Comparison of ENCODE assay signal across 8 mouse cellular contexts in the genomic region with DNA sequence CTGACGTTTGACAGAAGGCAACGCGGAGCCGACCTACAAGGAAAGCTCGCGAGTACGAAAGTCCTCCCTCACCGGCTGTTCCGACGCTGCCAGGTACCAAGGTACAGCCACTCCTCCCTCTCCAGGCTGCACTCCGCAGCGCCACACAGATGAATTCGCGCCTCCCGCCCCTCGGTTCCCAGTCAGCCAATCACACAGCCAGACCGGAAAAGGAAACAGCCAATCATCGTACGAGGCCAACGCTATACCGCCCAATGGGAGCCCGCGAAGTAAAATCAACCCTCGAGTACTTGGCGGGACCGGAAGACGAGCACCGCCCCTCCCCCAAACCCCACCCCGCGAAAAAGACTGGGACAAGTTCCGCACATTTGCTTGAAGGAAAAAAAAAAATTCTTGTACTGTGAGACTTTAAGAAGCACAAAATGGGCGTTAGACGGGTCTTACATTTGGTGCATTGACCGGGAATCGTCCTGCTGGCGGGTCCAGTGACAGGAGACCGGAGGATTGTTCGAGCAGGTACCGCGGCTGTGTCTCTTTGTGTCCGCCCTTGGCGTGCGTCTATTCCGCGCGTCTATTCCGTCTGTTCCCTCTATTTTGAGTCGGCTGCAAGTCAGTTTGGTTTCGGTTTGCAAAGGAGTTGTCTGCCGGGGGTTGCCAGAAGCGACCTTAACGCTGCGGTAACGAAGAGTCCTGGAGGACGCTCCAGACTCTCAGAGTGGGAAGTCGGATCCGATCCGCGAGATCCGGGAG. TPM values are rescaled to one million over a fixed set of nuclear protein-coding genes. Genes with fewer than 3 reads are reported as not detected.
DNase-seq lines count a peak whose midpoint lies in the region; ATAC-seq and TF ChIP-seq lines count a peak whose summit lies in the region.

A gene (minus strand): TSS at position 157 of the 750 bp plus-strand sequence.

- TF ChIP-seq POLR2A in bone marrow, adult 2 months (IDR thresholded peaks at IDR 0.05; ENCODE audit: borderline replicate concordance, control insufficient read depth, low read depth, low read length), result peak; percentile 91; the same call in 1 of the 2 replicates
- TF ChIP-seq POLR2A in limb, embryonic 14.5 days (IDR thresholded peaks at IDR 0.05; ENCODE audit: borderline replicate concordance, extremely low read depth, insufficient read depth, insufficient read length), result 0 out of 2 replicates have a peak, but pooled peaks have one; percentile 50

- TF ChIP-seq CTCF in bone marrow, adult 2 months (IDR thresholded peaks at IDR 0.05; ENCODE audit: control insufficient read depth, insufficient read depth, low read length), result peak; percentile 22; the same call in 1 of the 2 replicates
- peak; percentile 57 for TF ChIP-seq CTCF in midbrain, postnatal 0 days (IDR thresholded peaks at IDR 0.05)

- H3K4me2 ChIP-seq in embryonic facial prominence, embryonic 15.5 days (replicated peaks), result peak within 1 kb of the TSS; percentile 60
- peak within 1 kb of the TSS; percentile 56 for H3K4me2 ChIP-seq in limb, embryonic 14.5 days (replicated peaks; ENCODE audit: low read depth, low read length, severe bottlenecking)
- peak within 1 kb of the TSS; percentile 79 for H3K4me2 ChIP-seq in midbrain, postnatal 0 days (ENCODE audit: low read depth, low read length, poor library complexity, severe bottlenecking)

- H3K27ac ChIP-seq in bone marrow, adult 2 months (ENCODE audit: control insufficient read depth, insufficient read depth, low read depth, low read length, poor library complexity), result peak within 1 kb of the TSS; percentile 73
- peak within 1 kb of the TSS; percentile 94 for H3K27ac ChIP-seq in embryonic facial prominence, embryonic 15.5 days (replicated peaks)
- H3K27ac ChIP-seq in limb, embryonic 14.5 days (replicated peaks; ENCODE audit: low read depth, low read length), result peak within 1 kb of the TSS; percentile 91
- peak within 1 kb of the TSS; percentile 39; the same call in 1 of the 2 replicates for H3K27ac ChIP-seq in midbrain, postnatal 0 days (ENCODE audit: low read depth, low read length)

- peak within 1 kb of the TSS; percentile 53 for H3K9ac ChIP-seq in embryonic facial prominence, embryonic 15.5 days
- H3K9ac ChIP-seq in limb, embryonic 14.5 days (ENCODE audit: low read depth, low read length, severe bottlenecking), result peak within 1 kb of the TSS; percentile 86
- H3K9ac ChIP-seq in midbrain, postnatal 0 days (replicated peaks; ENCODE audit: low read length, poor library complexity, severe bottlenecking), result peak within 1 kb of the TSS; percentile 57

- no peaks in the 10 kb centered on the region for H3K4me1 ChIP-seq in bone marrow, adult 2 months (ENCODE audit: control insufficient read depth, insufficient read depth, low read length)
- H3K4me1 ChIP-seq in embryonic facial prominence, embryonic 15.5 days, result peaks cover 14% of the 10 kb centered on the region
- peaks cover 8% of the 10 kb centered on the region; the same call in 1 of the 2 replicates for H3K4me1 ChIP-seq in limb, embryonic 14.5 days (ENCODE audit: control insufficient read depth, insufficient read depth, low read length)
- H3K4me1 ChIP-seq in midbrain, postnatal 0 days (ENCODE audit: insufficient read depth, low read length), result 0 out of 2 replicates have a peak, but pooled peaks cover 2% of the 10 kb centered on the region

- H3K4me3 ChIP-seq in bone marrow, adult 2 months (replicated peaks; ENCODE audit: control insufficient read depth, low read depth, low read length), result peak within 1 kb of the TSS; percentile 96
- H3K4me3 ChIP-seq in embryonic facial prominence, embryonic 15.5 days (replicated peaks), result peak within 1 kb of the TSS; percentile 86
- H3K4me3 ChIP-seq in limb, embryonic 14.5 days (replicated peaks; ENCODE audit: low read length), result peak within 1 kb of the TSS; percentile 81
- peak within 1 kb of the TSS; percentile 61 for H3K4me3 ChIP-seq in midbrain, postnatal 0 days (ENCODE audit: low read depth, low read length)

- peak; percentile 98 for ATAC-seq in embryonic facial prominence, embryonic 15.5 days (ENCODE audit: insufficient number of reproducible peaks, low FRiP score, low TSS enrichment, low read depth)
- ATAC-seq in limb, embryonic 14.5 days (ENCODE audit: low FRiP score, low read depth), result peak; percentile 99
- peak; percentile 98 for ATAC-seq in midbrain, postnatal 0 days (ENCODE audit: low FRiP score)

- WGBS in bone marrow, adult 2 months, result under 1% methylated on average over 60 of the region's 60 CpGs
- under 1% methylated on average over 60 of the region's 60 CpGs for WGBS in embryonic facial prominence, embryonic 15.5 days
- under 1% methylated on average over 58 of the region's 60 CpGs for WGBS in limb, embryonic 14.5 days
- under 1% methylated on average over 60 of the region's 60 CpGs for WGBS in midbrain, postnatal 0 days

- 0 out of 2 replicates have a peak, but pooled peaks cover 7% of the 10 kb centered on the region for H3K9me3 ChIP-seq in embryonic facial prominence, embryonic 15.5 days (replicated peaks)
- H3K9me3 ChIP-seq in limb, embryonic 14.5 days (ENCODE audit: control insufficient read depth, low read length), result peaks cover 19% of the 10 kb centered on the region
- 0 out of 2 replicates have a peak, but pooled peaks cover 4% of the 10 kb centered on the region for H3K9me3 ChIP-seq in midbrain, postnatal 0 days (ENCODE audit: low read length)

- DNase-seq in 416B (ENCODE audit: low read depth), result peak; percentile 98
- peak; percentile 93 for DNase-seq in heart, adult 8-10 months (ENCODE audit: low spot score)
- DNase-seq in kidney, adult 9 months, result peak; percentile 96
- DNase-seq in limb, embryonic 14.5 days (ENCODE audit: low spot score), result peak; percentile 97
- peak; percentile 97 for DNase-seq in midbrain, postnatal 0 days (ENCODE audit: low spot score)
- DNase-seq in spleen, postnatal 14 days (ENCODE audit: low spot score in 2 of 2), result peak; percentile 86 to 88

- H3K27me3 ChIP-seq in embryonic facial prominence, embryonic 15.5 days, result no peaks in the 10 kb centered on the region
- no peaks in the 10 kb centered on the region for H3K27me3 ChIP-seq in limb, embryonic 14.5 days (ENCODE audit: control insufficient read depth, insufficient read depth, low read length)
- no peaks in the 10 kb centered on the region for H3K27me3 ChIP-seq in midbrain, postnatal 0 days (ENCODE audit: insufficient read depth, low read length)

- H3K36me3 ChIP-seq in embryonic facial prominence, embryonic 15.5 days, result peaks cover 36% of the 10 kb centered on the region
- H3K36me3 ChIP-seq in limb, embryonic 14.5 days (ENCODE audit: control insufficient read depth, insufficient read depth, low read length), result peaks cover 39% of the 10 kb centered on the region
- 0 out of 2 replicates have a peak, but pooled peaks cover 3% of the 10 kb centered on the region for H3K36me3 ChIP-seq in midbrain, postnatal 0 days (ENCODE audit: insufficient read depth, low read length)

RNA-seq across cellular contexts. Expression of the gene that starts here (rescaled TPM):
- polyA plus RNA-seq in bone marrow, adult 2 months (2011; ENCODE audit: insufficient read depth, insufficient read length, low replicate concordance, missing spikeins), result 2.0 and 6.6 TPM in 2 replicates
- 8.1 and 8.3 TPM in 2 replicates for polyA plus RNA-seq in embryonic facial prominence, embryonic 15.5 days (2015; fragmentation: Nextera tagmentation; extraction: Ambion mirVana)
- total RNA-seq in heart, adult 8-10 months (2022), result under 1 TPM; 0.16 to 0.37 (median 0.28) TPM
- 3.0 and 5.1 TPM in 2 replicates for polyA plus RNA-seq in limb, embryonic 14.5 days (2012; rRNA removed)
- 8.3 and 8.8 TPM in 2 replicates for polyA plus RNA-seq in limb, embryonic 14.5 days (2014; fragmentation: Nextera tagmentation; extraction: Ambion mirVana)
- 0.28 and 0.38 TPM in 2 replicates for total RNA-seq in midbrain, postnatal 0 days (2014; rRNA removed)
- 0.31 and 0.71 TPM in 2 replicates for polyA plus RNA-seq in midbrain, postnatal 0 days (2015; fragmentation: Nextera tagmentation; extraction: Ambion mirVana)

Comparison
In these comparisons a context has a peak if more than half of its experiments do, and no peak if none do; other contexts are left out.
1. Peak in every context shown above with its lines: DNase-seq, ATAC-seq, H3K4me3 ChIP-seq and H3K27ac ChIP-seq.
2. Peak in DNase-seq in heart, adult 8-10 months; RNA of the gene not detected or under 1 TPM.
3. Peak in DNase-seq, ATAC-seq, H3K4me3 ChIP-seq, H3K27ac ChIP-seq, H3K9ac ChIP-seq and H3K4me2 ChIP-seq in midbrain, postnatal 0 days; RNA of the gene not detected or under 1 TPM.
4. H3K27ac ChIP-seq: peak in every context shown above with its lines; median percentile 94 in embryonic facial prominence, embryonic 15.5 days; 91 in limb, embryonic 14.5 days; 73 in bone marrow, adult 2 months; 39 in midbrain, postnatal 0 days.